Mouse (Mus musculus): ENCODE data around the gene Rassf3. TPM values are rescaled to one million over a fixed set of nuclear protein-coding genes. Genes with fewer than 3 reads are reported as not detected.
A peak's percentile ranks its signal among the peaks of the same experiment; 100 is the strongest.

Gene Rassf3
- polyA plus RNA-seq, 1 experiment from 2014 or later: 52.7 TPM

DNA sequence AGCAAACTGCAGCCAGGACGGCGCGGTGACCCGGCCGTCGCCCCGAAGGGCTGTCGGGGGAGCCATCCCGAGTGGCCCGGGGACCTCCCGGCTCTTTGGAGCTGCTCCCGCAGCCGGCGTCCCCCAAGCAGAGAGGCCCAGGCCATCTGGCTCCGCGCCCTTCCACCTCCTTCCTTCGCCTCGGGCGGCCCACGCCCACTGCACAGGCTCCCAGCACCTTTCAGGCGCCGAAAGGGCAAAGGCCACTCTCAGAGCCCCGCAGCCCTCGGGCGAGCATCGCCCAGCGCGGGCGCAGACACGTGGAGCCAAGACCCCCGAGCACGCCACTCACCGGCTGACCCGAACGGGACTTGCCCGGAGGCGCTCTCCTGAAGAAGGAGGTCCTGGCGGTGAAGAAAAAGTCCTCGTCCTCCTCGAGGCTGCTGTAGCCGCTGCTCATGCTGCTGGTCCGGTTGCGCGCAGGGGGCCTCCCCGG, 438 bp downstream of the Rassf3 start:
- H3K4me3 ChIP-seq (ENCODE audit: inconsistent target): peak overlapping the region; percentile 86
- no peaks in the 10 kb centered on the region for H3K36me3 ChIP-seq (ENCODE audit: inconsistent target)
- 1% methylated on average over 43 of the region's 45 CpGs for WGBS (ENCODE audit: missing documents)
- peaks cover 51% of the 10 kb centered on the region for H3K79me2 ChIP-seq (ENCODE audit: inconsistent target)
- H3K27ac ChIP-seq: peak overlapping the region; percentile 79

DNA sequence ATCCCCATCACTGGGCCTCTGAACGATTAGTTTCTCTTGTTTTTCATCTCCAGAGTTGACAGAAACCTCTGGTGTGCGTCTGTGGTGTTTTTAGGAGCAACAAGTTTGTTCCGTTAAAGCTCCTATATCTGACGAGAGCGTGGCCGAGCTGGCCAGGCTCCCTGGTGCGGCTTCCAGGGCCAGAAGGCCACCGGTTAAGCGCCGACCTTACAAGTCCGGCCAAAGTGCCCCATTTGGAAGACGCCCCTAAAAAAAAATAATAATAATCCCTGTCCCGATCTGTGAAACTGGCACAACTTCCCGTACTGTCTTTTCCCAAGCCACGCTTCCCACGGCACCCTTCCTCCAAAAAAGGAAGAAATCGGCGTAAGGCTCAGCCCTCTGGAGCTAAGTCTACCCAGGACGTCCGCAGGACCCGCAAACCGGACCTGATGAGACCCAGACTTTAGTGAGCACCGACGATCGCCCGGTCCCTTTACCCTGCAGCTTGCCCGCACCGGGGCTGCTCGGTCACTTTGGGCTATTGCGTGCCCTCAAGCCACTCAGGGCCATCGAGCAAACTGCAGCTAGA, 961 bp downstream of the Rassf3 start:
- Histone ChIP-seq H3K36me3 (ENCODE audit: inconsistent target) (no peaks in the 10 kb centered on the region), H3K4me3 (ENCODE audit: inconsistent target) (peak overlapping the region; percentile 86), H3K27ac (peak overlapping the region; percentile 79), H3K79me2 (ENCODE audit: inconsistent target) (peaks cover 57% of the 10 kb centered on the region)
- WGBS (ENCODE audit: missing documents): 2% methylated on average over 31 of the region's 31 CpGs

DNA sequence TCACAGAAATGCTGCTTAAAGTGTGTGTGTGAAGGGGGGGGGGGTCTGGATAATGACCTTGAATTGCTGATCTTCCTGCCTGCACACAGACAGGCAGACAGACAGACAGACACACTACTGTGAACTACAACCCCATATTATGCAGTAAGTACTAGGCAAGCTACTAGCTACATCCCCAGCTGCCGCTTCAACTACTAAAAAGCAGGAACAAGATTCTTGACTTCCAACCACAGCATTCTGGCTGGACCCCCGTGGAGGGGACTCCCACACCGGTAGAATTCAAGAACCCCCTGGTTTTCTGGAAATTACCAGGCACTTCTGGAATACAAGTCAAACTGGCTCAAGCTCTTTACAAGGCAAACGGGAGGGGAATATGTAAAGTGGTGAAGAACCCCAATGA, 1.9 kb downstream of the Rassf3 start:
- Histone ChIP-seq H3K27ac (peak overlapping the region; percentile 79), H3K4me3 (ENCODE audit: inconsistent target) (peak overlapping the region; percentile 86), H3K79me2 (ENCODE audit: inconsistent target) (peaks cover 66% of the 10 kb centered on the region), H3K36me3 (ENCODE audit: inconsistent target) (no peaks in the 10 kb centered on the region)
- 3% methylated on average over 4 of the region's 4 CpGs for WGBS (ENCODE audit: missing documents)

DNA sequence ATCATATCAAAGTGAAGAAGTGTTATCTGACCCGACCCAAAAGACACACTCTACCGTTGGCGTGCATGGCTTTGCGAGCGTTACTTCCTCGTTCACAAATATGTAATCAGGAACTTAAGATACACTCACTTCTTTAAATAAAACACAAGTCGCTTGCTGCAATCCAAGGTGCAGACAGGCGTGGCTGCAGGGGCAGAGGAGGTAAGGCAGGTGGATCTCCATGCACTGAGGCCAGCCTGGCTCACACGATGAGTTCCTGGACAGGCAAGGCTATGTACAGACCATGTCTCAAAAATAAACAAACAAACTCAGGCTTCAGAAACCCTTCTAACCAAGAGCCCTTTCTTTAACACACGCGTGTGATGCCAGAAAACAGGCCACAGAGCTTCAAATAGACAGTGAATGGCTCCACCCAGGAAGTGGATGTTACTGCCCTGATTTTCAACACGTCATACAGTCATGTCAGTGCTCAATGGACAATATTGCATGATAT, 2.4 kb downstream of the Rassf3 start:
- peaks cover 71% of the 10 kb centered on the region for H3K79me2 ChIP-seq (ENCODE audit: inconsistent target)
- peak overlapping the region; percentile 86 for H3K4me3 ChIP-seq (ENCODE audit: inconsistent target)
- WGBS (ENCODE audit: missing documents): 0% methylated on average over 12 of the region's 12 CpGs
- peak overlapping the region; percentile 79 for H3K27ac ChIP-seq
- no peaks in the 10 kb centered on the region for H3K36me3 ChIP-seq (ENCODE audit: inconsistent target)

DNA sequence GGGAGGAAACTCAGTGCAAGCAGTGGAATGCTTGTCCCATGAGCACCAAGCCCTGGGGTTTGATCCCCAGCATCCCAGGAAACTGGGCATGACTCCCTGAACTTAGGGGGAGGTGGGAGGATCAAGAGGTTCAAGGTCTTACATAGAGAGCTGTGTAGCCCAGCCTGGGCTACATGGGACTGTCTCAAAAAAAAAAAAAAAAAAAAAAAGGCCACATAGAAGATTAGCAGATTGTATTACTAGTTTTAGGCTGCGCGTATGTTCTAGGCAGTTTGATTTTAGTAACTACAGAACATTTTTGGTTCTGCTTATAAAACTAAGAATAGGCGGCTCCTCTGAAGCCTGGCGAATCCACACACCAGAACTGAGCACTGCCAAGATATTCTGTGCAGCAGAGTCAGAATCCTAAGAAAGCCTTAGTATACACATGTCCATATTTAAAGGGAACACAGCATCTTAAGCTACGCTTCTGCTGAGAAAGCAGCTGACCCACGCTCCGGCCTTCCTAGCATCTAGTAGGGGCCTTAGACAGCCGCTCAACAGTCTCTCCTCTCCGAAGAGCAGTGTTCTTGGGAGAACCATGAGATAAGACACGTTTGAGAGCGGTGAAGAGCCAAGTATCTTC, 3.4 kb downstream of the Rassf3 start:
- Histone ChIP-seq H3K79me2 (ENCODE audit: inconsistent target) (peaks cover 81% of the 10 kb centered on the region), H3K4me3 (ENCODE audit: inconsistent target) (no peak overlapping the region), H3K36me3 (ENCODE audit: inconsistent target) (no peaks in the 10 kb centered on the region), H3K27ac (peak overlapping the region; percentile 79)
- 96% methylated on average over 11 of the region's 11 CpGs for WGBS (ENCODE audit: missing documents)

DNA sequence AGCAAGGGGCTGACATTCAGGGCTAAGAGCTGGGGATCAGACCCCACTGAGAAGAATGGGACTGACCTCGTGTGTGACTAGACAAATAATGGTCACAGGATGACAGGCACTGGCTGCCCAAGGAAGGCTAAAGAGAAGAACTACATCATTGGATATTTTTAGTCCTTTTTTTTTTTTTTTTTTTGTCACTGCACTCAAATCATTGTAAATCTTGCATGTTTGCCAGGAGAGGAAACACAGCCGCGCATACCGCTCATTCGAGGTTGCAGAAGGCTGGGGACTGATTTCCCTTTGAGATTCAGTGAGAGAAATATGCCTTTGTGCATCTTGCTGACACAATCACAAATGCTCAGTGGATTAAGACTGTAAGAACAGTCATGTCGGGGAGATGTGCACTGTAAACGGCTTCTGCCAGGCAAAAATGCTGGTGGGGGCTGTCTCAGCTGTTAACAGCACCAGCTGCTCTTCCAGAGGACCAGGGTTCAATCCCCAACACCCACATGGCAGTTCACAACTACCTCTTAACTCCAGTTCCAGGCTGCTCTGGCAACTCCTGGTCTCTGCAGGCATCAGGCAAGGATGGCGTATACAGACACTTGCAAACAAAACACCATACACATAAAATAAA, 4.5 kb downstream of the Rassf3 start:
- Histone ChIP-seq H3K36me3 (ENCODE audit: inconsistent target) (no peaks in the 10 kb centered on the region), H3K79me2 (ENCODE audit: inconsistent target) (peaks cover 92% of the 10 kb centered on the region), H3K4me3 (ENCODE audit: inconsistent target) (no peak overlapping the region), H3K27ac (peak overlapping the region; percentile 79)
- WGBS (ENCODE audit: missing documents): 17% methylated on average over 8 of the region's 8 CpGs

DNA sequence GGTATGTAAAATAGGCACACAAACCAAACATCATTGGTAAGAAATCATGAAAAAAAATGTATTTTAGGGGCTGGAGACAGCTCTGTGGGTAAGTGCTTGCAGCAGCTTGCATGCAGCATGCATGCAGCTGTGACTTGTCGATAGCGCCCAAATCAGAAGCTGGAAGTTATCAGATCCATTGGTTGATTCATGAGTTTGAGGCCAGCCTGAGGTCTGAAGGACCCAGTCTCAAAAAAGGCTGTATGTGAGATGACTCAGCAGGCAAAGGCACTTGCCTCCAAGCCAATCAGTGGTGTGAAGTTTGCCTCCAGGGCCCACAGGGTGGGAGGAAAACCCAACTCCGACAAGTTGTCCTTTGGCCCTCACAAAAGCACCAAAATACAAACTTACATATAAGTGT, 6.5 kb downstream of the Rassf3 start:
- 61% methylated on average over 3 of the region's 3 CpGs for WGBS (ENCODE audit: missing documents)
- peak overlapping the region; percentile 2 for H3K27ac ChIP-seq
- H3K4me3 ChIP-seq (ENCODE audit: inconsistent target): no peak overlapping the region
- peaks cover 100% of the 10 kb centered on the region for H3K79me2 ChIP-seq (ENCODE audit: inconsistent target)
- H3K36me3 ChIP-seq (ENCODE audit: inconsistent target): no peaks in the 10 kb centered on the region

DNA sequence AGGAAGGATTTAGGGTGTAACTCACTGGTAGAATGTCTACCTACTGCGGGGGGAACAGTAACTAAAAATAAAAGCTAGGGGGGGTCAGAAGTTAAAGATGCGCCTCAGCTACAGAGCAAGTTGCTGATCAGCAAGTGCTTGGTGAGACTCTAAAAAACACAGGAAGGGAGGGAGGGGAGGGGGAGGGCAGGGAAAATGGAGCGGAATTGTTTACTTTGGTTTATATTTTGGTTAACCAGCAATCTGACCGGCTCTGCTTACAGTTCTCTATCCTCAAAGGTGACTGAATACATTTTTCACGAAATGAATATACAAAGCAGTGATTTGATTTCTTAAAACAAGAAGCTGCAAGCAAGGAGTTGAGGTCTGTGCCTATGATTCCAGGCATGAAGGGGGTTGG, 7.2 kb downstream of the Rassf3 start:
- Histone ChIP-seq H3K27ac (peak overlapping the region; percentile 2; the same call in 1 of the 2 replicates), H3K4me3 (ENCODE audit: inconsistent target) (no peak overlapping the region), H3K79me2 (ENCODE audit: inconsistent target) (peaks cover 100% of the 10 kb centered on the region), H3K36me3 (ENCODE audit: inconsistent target) (no peaks in the 10 kb centered on the region)
- WGBS (ENCODE audit: missing documents): 37% methylated on average over 3 of the region's 5 CpGs

DNA sequence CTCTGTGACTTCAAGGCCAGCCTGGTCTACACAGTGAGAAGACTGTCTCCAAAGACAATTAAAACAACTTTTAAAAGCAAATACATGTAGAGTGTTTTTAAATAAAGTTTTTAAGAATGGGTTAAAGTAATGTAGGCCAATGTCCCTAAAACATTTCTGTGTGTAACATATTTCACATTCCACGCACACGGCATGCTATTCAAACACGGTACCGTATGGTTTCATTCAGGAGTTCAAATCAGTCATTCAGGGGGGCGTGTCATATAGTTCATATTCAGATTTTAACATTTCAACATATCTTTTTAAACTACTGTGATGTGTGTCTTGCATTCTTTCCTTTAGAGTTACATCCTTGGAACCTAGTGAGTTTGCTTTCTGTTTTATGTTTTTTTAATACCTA, 7.9 kb downstream of the Rassf3 start:
- WGBS (ENCODE audit: missing documents): 92% methylated on average over 5 of the region's 5 CpGs

DNA sequence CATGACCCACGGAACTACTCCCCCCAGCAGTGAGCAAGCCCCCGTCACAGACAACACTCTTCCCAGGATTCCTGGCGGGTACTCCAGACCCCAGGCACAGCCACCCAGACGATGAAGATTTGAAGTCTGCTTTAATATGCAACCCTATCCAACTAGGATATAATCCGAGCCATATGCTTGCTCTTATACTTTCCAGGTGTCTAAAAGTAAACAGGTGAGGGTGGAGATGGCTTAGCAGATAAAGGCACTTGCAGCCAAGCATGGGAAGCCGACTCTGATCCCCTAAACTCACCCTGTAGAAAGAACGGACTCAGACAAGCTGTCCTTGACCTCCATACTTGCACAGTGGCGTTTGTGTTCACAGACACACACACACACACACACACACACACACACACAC, 8.4 kb downstream of the Rassf3 start:
- Histone ChIP-seq H3K79me2 (ENCODE audit: inconsistent target) (peaks cover 100% of the 10 kb centered on the region), H3K27ac (no peak overlapping the region), H3K4me3 (ENCODE audit: inconsistent target) (no peak overlapping the region), H3K36me3 (ENCODE audit: inconsistent target) (no peaks in the 10 kb centered on the region)
- WGBS (ENCODE audit: missing documents): 90% methylated on average over 8 of the region's 8 CpGs

More for the DNA sequence above, 7.9 kb downstream of the Rassf3 start:
- H3K27ac ChIP-seq: no peak overlapping the region
- no peak overlapping the region for H3K4me3 ChIP-seq (ENCODE audit: inconsistent target)
- no peaks in the 10 kb centered on the region for H3K36me3 ChIP-seq (ENCODE audit: inconsistent target)
- H3K79me2 ChIP-seq (ENCODE audit: inconsistent target): peaks cover 100% of the 10 kb centered on the region

DNA sequence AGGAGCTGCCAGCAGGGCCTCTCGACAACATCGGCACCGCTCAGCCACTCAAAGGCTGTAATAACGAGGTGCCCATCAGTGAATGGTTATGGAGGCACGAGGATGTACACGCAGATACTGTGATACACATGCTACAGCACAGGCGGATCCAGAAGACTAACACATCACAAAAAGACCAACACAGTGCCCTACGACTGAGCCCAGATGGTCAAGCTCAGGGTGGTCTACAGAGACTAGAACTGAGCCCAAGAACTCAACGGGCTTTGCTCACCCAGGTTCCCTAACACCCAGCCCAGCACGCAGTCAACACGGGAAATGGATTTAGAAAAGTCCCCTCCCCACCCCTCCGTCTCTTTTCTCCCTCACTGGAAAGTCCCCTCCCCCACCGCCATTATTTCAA, 9.1 kb downstream of the Rassf3 start:
- H3K36me3 ChIP-seq (ENCODE audit: inconsistent target): no peaks in the 10 kb centered on the region
- WGBS (ENCODE audit: missing documents): 92% methylated on average over 13 of the region's 13 CpGs
- H3K79me2 ChIP-seq (ENCODE audit: inconsistent target): peaks cover 100% of the 10 kb centered on the region
- H3K4me3 ChIP-seq (ENCODE audit: inconsistent target): no peak overlapping the region
- no peak overlapping the region for H3K27ac ChIP-seq

DNA sequence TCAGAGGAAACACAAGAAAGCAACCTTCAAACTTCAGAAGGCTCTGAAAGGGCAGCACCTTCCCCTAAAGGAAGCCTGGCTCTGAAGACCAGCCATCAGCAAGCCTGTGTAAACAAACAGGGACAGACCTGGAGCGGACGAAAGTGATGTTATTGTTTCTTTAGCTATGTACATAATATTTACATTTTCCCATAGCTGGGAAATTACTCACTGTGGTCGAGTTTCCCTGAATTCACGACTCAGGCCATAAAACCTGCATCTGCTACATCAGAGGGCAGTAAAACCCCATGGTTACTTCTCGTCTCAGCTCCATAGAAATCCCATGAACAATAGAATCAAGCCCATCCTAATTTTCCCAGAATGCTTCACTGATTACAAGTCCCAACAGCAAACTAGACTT, 11.1 kb downstream of the Rassf3 start:
- Histone ChIP-seq H3K36me3 (ENCODE audit: inconsistent target) (no peaks in the 10 kb centered on the region), H3K27ac (no peak overlapping the region), H3K79me2 (ENCODE audit: inconsistent target) (peaks cover 100% of the 10 kb centered on the region), H3K4me3 (ENCODE audit: inconsistent target) (no peak overlapping the region)
- 88% methylated on average over 5 of the region's 5 CpGs for whole genome bisulfite sequencing (ENCODE audit: missing documents)

DNA sequence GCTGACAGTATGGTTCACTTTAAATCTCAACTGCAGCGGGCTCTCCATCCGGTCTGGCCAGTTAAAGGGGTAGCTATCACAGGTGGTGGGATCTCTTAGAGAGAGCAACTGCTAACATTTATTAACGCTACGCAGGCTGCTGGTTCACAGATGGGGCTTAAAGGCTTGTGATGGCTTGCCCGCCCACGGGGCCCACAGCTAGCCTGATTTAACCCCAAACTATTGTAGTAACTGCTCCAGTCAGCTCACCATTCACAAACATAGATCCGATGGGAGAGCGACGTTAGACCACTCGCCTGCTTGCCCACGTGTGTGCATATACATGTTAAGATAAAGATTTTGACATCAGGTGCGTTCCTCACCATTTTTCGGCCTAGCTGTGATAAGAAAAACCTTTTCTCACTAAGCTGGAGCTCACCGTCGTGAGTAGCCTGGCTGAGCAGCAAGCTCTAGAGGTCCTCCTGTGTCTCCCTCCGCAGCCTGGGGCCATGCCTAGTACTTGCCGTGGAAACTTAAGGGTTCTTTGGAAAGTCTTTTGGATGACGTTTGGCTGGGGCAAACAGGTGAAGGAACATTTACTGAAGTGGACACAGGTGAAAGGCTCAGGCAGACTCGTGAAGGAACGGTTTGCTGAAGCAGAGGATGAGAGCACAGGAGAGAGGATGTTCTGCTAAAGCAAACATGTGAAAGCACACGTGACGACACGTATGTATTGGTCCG, 13.8 kb downstream of the Rassf3 start:
- H3K4me3 ChIP-seq (ENCODE audit: inconsistent target): no peak overlapping the region
- H3K27ac ChIP-seq: peak overlapping the region; percentile 75
- peaks cover 100% of the 10 kb centered on the region for H3K79me2 ChIP-seq (ENCODE audit: inconsistent target)
- 93% methylated on average over 24 of the region's 24 CpGs for WGBS (ENCODE audit: missing documents)
- no peaks in the 10 kb centered on the region for H3K36me3 ChIP-seq (ENCODE audit: inconsistent target)

DNA sequence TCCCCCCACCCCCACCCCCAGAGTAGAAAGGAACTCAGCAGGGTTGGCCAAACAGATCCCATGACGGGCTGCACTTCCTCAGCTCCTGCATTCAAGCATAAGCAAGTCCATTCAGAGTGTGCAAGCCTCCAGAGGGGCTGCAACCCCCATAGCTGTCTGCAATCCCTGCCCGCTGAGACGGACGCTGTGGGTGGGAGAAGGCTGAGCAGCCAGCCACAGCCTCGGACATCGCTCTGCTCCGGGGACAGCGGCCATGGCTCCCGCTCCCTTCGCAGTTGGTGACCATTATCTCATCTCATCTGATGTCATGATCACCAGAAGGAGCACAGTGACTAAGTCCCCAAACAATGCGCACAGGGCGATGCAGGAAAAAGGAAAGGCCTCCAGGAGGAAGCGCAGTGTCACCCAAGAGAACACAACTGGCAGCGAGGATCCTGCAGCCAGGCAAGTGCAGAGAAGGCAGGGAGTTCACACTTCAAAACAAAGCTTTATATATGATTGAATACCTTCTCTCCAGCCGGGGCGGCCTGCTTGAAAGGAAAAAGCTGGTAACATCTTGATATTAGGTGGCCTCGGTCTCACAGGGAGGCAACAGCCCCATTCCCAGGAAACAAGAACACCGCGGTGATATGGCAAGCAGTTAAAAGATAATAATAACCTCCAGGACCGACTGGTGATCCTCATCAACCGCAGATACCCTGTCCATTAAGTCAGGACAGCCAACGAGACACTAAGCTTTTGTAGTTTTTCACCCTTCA, 14.6 kb downstream of the Rassf3 start:
- peak overlapping the region; percentile 75 for H3K27ac ChIP-seq
- WGBS (ENCODE audit: missing documents): 65% methylated on average over 21 of the region's 22 CpGs

More for the DNA sequence above, 14.6 kb downstream of the Rassf3 start:
- Histone ChIP-seq H3K79me2 (ENCODE audit: inconsistent target) (peaks cover 100% of the 10 kb centered on the region), H3K4me3 (ENCODE audit: inconsistent target) (no peak overlapping the region), H3K36me3 (ENCODE audit: inconsistent target) (no peaks in the 10 kb centered on the region)
